Mouse (Mus musculus) cerebellum, adult 9-10 months (tissue): Measurements from ENCODE around the gene Nccrp1.
"Not testable (repeated sequence)": the region's sequence is repeated elsewhere in the genome, so short reads cannot be mapped to it uniquely, and the experiment has no call there.

Source experiments
- DNase-seq: peaks from one replicate; pipeline ENCODE4 v3.0.0; 2022

Nccrp1 gene

GRCm38 (mm10) chr7:28510405-28510974, 36.6 kb downstream of the Nccrp1 start, which contains the start of gene Ifnl2:
Ifnl2 (minus strand) TSS chr7:28510455.
- not testable (repeated sequence) for DNase-seq

- DNase-seq = not testable (repeated sequence)
Observed at GRCm38 (mm10) chr7:28509121-28509520, 37.9 kb downstream of the Nccrp1 start.

GRCm38 (mm10) chr7:28505585-28505984, 41.5 kb downstream of the Nccrp1 start:
- no peak for DNase-seq

- no peak for DNase-seq
Observed at GRCm38 (mm10) chr7:28495426-28495825, 51.6 kb downstream of the Nccrp1 start.
